In the genomic region with DNA sequence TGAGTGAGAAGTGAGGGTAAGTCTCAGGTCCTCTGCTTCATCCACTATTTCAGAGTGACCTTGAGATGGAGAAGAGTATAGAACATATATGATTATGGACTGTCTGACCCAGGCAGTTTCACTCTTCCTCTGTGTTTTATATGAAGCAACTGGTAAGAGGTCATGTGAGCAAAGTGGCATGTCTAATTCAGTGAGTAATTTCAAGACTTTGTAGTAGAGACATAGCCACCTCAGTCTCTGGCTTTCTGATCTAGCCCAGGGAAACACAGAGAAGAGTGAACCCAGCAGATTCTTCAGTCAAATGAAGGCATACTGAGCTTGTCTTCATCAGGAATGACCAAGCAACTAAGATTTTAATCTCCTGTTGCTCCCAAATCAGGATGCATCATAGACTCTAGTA, we compare ENCODE assay signal across 16 mouse cellular contexts.
"Had no signal": no experiment of that assay in that cellular context is flagged by ENCODE, and none has a peak within 500 bp of the region (broad histone marks: within the 10 kb centered on the region; RNA-seq: fewer than 3 reads in every experiment).

No protein-coding gene starts in this region.

- ATAC-seq: midbrain, embryonic 13.5 days; midbrain, embryonic 15.5 days had no signal

- DNase-seq: lung, adult 18-20 months; lung, embryonic 14.5 days; lung, postnatal 10 days; lung, postnatal 4 days; retina, postnatal 1 day; right cerebral cortex, adult 18-20 months; right cerebral cortex, postnatal 25 days; right cerebral cortex, postnatal 4 days; spleen, adult 18-20 months; thymus, adult 18-20 months; thymus, postnatal 14 days; thymus, postnatal 36 days had no signal

- H3K9me3 ChIP-seq: midbrain, embryonic 13.5 days; midbrain, embryonic 15.5 days; neural tube, embryonic 13.5 days; neural tube, embryonic 15.5 days had no signal

- H3K27me3 ChIP-seq: midbrain, embryonic 13.5 days; midbrain, embryonic 15.5 days; neural tube, embryonic 13.5 days; neural tube, embryonic 15.5 days had no signal

- H3K4me1 ChIP-seq: midbrain, embryonic 13.5 days; midbrain, embryonic 15.5 days; neural tube, embryonic 13.5 days; neural tube, embryonic 15.5 days had no signal

- H3K36me3 ChIP-seq: midbrain, embryonic 13.5 days; midbrain, embryonic 15.5 days; neural tube, embryonic 13.5 days; neural tube, embryonic 15.5 days had no signal

- H3K27ac ChIP-seq: midbrain, embryonic 13.5 days; midbrain, embryonic 15.5 days; neural tube, embryonic 13.5 days; neural tube, embryonic 15.5 days had no signal

- H3K4me3 ChIP-seq: midbrain, embryonic 13.5 days; midbrain, embryonic 15.5 days; neural tube, embryonic 13.5 days; neural tube, embryonic 15.5 days had no signal
